Mouse (Mus musculus): ENCODE data around the gene Pycr1. TPM values are rescaled to one million over a fixed set of nuclear protein-coding genes. Genes with fewer than 3 reads are reported as not detected.
A peak's percentile ranks its signal among the peaks of the same experiment; 100 is the strongest.

Gene Pycr1
- total RNA-seq, 2 experiments from 2014 or later = 1.2 to 1.3 TPM

- intact Hi-C loops (cut with DNase I) = loop anchor here (5.0 kb wide), 1 partner anchor 42 kb away; the partner anchor contains the start of gene Aspscr1
- DNase-seq = peak; percentile 63 to 66
Measured at GRCm38 (mm10) chr11:120629911-120630310, 13.7 kb downstream of the Pycr1 start.

DNA sequence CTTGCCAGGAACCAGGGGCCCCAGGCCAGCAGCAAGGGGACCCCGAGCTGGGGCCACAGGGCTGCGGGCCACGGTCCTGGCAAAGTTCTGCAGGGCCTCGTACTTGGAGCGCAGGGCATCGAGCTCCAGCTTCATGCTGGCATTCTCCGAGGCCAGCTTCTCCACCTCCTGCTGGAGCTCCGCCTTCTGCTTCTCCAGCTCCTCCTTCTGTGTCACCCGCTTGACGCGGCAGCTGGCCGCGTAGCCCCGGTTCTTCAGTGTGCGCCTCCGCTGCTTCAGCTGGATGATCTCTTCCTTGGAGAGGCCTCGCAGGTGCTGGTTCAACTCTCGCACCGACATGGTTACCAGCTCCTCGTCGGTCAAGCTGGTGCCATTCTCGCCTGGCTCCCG, 14.2 kb downstream of the Pycr1 start:
- DNase-seq = no peak
- intact Hi-C loops (cut with DNase I) = loop anchor here (5.0 kb wide), 1 partner anchor 43 kb away; the partner anchor contains the start of gene Aspscr1

DNA sequence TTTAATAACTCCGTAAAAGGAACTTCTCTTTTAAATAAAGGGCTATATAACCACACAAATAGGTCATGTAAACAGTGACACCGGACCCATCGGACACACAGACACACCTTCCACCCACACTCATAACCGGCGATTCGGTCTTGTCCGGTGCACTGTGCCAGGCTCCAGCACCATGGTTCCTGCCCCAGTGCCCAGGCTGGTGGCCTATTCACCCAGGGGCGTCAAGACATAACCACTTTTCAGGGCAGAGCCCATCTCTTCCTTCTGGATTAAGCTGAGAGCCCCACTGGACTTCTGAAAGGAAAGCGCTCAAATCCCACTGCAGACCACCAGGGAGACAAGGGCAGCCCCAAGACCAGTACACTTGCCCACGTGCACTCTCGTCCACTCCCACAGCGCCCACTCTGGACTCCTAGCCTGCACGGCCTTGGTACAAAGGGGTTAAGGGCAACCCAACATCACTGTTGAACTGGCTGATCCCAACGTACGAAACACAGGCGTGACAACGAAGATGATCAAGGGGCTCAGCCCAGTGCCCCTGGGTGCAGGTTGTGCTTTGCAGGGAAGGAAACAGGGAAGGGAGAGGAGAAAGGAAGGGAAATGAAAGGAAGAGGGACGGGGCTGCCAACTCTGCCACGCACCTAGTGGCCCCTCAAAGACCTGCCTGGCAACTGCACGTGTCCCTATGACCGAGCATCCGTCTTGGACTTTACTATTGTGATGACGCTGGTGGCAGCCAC, 14.8 kb downstream of the Pycr1 start:
- intact Hi-C loops (cut with DNase I) = loop anchor here (5.0 kb wide), 1 partner anchor 44 kb away; the partner anchor contains the start of gene Aspscr1

GRCm38 (mm10) chr11:120627468-120628300, 15.9 kb downstream of the Pycr1 start:
- no peak for DNase-seq
- intact Hi-C loops (cut with DNase I) = loop anchor here (5.0 kb wide), 1 partner anchor 45 kb away; the partner anchor contains the start of gene Aspscr1

More for the DNA sequence above, 14.8 kb downstream of the Pycr1 start:
- no peak for DNase-seq

DNA sequence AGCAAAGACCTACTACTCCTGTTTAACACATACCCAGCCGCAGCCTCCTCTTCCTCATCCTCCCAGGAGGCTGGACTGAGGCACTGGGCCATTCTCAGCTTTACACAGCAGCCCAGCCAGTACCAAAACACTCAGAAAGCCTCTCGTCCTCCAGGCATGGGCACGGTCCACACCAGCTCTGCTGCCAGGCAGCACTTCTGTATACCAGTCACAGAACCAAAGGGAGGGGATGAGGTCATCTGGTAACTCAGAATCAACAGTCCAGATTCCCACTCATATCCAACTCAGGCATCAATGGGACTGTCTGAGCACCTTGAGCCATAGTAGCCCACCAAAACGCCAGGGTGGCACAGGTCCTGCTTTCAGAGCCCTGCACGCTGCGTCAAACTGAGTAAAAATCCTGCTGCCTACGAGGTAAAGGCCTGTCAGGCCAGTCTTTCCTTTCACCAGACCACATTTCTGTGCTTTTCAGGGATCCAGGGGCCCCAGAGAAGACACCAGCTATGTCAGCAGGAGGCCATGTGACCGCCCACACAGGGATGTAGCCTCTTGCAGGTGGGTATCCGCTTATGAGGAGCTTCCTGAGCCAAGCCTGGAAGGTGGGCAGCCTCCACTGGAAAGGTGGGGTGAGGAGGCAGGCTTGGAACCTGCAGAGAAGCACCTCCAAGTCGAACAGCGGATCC, 16.6 kb downstream of the Pycr1 start:
- no peak for DNase-seq
- intact Hi-C loops (cut with DNase I) = loop anchor here (5.0 kb wide), 1 partner anchor 45 kb away; the partner anchor contains the start of gene Aspscr1

DNA sequence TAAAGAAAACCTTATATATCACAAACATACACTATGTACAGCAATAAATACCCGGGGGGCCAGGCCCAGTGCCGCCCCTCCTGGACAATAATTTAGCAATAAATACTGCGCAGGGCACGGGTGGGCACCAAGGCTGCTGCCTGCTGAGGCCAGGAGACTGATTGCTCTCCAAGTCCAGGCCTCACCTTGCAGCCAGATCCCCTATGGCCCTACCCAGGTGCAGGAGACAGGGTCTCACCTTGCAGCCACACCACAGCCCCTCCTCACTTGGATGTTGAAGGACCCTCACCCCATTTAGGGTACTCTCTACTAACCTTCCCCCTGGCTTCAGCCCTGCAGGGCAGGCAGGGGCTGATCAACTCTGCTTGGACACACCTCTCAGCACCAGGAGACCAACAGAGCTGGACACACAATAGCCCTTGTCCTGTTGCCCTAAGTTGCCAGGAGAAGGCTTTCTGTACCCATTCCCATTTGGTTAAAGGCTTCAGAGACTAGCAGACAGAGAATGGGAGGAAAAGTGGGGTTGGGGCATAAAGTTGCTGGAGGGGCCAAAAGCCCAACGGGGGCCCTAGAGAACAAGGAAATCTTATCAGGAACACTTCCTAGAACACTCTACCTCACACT, 18.3 kb downstream of the Pycr1 start, which contains the start of gene Sirt7:
Gene Sirt7, minus strand, starts transcription at position 89 of the 624 bp plus-strand sequence.
- no peak for DNase-seq
- intact Hi-C loops (cut with DNase I) = loop anchor here (5.0 kb wide), 1 partner anchor 47 kb away; the partner anchor contains the start of gene Aspscr1

- intact Hi-C loops (cut with DNase I) = loop anchor here (1.0 to 5.0 kb wide), 2 partner anchors 48 to 88 kb away; partner anchors contain the start of gene Aspscr1
- peak; percentile 83 to 88 for DNase-seq
Measured at GRCm38 (mm10) chr11:120624680-120625111, 18.9 kb downstream of the Pycr1 start.

GRCm38 (mm10) chr11:120623961-120624679, 19.4 kb downstream of the Pycr1 start:
- intact Hi-C loops (cut with DNase I) = loop anchor here (1.0 kb wide), 1 partner anchor 88 kb away; no protein-coding TSS in a partner anchor
- DNase-seq = peak; percentile 64 to 69

DNA sequence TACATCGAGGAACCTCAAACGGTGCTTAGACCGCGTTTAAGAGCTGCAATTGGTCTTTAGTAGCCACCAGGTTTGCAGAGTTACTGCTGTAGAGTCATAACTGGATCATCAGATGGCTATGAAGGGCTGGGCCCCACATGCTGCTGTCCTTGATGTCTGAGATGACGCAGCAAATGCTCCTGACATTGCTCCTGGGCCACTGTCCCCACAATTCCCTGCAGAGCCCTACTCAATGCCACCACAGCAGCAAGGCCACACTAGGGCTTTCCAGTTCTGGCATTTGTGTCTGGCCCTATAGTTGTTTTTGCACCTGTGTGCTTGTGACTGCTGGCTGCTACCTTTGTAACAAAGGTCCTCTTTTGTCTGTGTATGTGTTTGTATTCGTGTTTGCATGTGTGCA, 20.8 kb downstream of the Pycr1 start:
- intact Hi-C loops (cut with DNase I) = no loop called here
- DNase-seq = no peak

DNA sequence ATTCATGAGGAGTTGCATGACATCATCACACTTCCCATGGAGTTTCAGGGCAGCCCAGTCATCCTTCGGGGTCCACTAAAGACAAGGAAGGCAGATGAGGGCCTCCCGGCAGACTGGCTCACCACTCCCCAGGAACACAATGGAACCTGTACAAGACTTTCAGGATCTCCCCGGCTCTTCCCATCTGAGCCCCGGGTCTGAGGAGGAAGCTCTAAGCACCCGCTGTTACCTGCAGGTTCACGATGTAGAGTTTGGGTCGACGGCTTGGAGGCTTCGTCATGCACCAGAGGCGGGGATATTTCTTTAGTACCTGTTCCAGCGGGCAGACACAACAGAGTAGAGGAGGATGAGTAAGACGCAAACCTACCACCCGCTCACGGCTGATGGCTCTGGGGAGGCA, 23.4 kb downstream of the Pycr1 start:
- intact Hi-C loops (cut with DNase I) = no loop called here
- DNase-seq = no peak

GRCm38 (mm10) chr11:120618619-120619535, 24.7 kb downstream of the Pycr1 start:
- intact Hi-C loops (cut with DNase I) = no loop called here
- DNase-seq = no peak

GRCm38 (mm10) chr11:120617519-120618112, 26.0 kb downstream of the Pycr1 start, which contains the start of gene Pcyt2:
Pcyt2 (minus strand) TSS chr11:120617936.
- intact Hi-C loops (cut with DNase I) = no loop called here
- peak; percentile 84 to 86 for DNase-seq

DNA sequence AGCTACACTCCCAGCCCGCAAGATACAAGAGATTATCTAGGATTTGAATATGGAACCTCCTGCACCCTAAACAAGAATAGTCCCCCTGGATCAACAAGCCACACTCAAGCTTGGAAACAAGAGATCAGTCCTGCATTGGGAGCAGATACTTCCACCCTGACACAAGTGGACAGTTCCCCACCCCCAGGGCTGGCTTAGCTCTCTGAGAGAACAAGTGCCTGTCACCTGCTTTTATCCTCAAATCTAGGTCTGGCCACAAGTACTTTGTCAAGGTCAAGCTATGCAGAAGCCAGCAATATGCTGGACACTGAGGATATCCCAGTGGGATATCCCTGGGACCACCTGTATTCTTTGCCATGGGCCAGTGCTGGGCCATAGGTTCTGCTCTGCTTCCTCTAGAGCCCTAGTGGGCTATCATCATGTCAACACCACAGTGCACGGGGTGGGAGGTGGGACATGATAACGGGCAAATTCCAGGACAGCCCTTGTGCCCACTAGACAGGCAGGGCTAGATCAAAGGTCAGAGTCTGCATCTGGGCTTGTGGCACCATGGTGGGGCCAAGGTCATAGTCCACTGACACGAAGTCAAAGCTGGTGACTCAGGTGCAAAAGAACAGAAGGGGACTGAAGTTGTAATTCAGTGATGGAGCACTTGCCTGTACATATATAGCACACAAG, 26.8 kb downstream of the Pycr1 start:
- intact Hi-C loops (cut with DNase I) = no loop called here
- DNase-seq = no peak

GRCm38 (mm10) chr11:120615606-120616203, 27.9 kb downstream of the Pycr1 start:
- intact Hi-C loops (cut with DNase I) = no loop called here
- DNase-seq = no peak

DNA sequence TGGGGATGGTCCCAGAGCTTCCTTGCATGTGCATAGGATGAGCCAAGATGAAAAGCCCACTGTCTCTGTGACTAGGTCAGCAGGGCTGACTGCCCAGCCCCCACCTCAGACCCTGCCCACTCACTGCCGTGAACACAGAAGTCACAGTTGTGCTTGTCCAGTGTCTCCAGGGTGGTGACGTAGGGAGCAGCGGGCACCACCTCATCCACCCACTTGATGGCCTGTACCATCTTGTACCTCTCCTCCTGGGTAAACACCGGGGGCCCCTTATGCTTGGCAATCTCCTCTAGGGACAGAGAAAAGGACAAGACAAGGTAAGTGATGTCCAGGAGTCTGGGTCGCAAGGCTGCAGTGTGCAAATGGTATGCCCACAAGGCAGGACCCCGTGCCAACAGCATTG, 28.4 kb downstream of the Pycr1 start:
- intact Hi-C loops (cut with DNase I) = no loop called here
- no peak for DNase-seq

DNA sequence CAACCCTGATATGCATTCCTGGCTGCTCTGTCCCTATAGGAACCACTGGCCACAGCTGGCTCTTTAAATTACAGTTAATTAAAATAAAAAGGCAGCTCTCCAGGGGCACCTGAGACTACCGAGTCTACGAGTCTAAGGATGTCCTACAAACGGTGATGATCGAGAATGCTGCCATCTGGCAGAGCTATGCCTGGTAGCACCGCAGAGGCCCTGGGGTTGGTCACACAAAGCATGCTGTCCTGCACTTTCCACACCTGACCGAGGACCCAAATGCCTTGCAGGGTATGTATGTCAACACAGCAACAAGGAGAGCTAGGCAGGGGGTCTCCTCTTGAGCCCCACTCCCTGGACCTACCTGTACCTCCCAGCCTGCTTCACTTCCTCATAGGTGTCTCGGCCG, 29.6 kb downstream of the Pycr1 start:
- intact Hi-C loops (cut with DNase I) = no loop called here
- no peak for DNase-seq

GRCm38 (mm10) chr11:120613481-120613972, 30.0 kb downstream of the Pycr1 start:
- no peak for DNase-seq

More at GRCm38 (mm10) chr11:120613481-120613972, 30.0 kb downstream of the Pycr1 start:
- intact Hi-C loops (cut with DNase I) = no loop called here
